Mouse (Mus musculus) cerebellum, adult 2 months (tissue): ENCODE measurements around the gene Ocel1.

Source experiments
- CTCF ChIP-seq: fragments of 200-500 bp; IDR thresholded peaks from 2 replicates; pipeline ENCODE4 v1.5.1; 2011; ENCODE audit warnings: low read depth, mild to moderate bottlenecking, control low read depth, low read length, moderate library complexity, borderline replicate concordance; ENCODE audit not compliant: insufficient read depth
- POLR2A ChIP-seq: fragments of 200-500 bp; IDR thresholded peaks from 2 replicates; pipeline ENCODE4 v1.6.1; 2011; ENCODE audit warnings: low read length, control low read depth, borderline replicate concordance; ENCODE audit not compliant: insufficient read depth

DNA sequence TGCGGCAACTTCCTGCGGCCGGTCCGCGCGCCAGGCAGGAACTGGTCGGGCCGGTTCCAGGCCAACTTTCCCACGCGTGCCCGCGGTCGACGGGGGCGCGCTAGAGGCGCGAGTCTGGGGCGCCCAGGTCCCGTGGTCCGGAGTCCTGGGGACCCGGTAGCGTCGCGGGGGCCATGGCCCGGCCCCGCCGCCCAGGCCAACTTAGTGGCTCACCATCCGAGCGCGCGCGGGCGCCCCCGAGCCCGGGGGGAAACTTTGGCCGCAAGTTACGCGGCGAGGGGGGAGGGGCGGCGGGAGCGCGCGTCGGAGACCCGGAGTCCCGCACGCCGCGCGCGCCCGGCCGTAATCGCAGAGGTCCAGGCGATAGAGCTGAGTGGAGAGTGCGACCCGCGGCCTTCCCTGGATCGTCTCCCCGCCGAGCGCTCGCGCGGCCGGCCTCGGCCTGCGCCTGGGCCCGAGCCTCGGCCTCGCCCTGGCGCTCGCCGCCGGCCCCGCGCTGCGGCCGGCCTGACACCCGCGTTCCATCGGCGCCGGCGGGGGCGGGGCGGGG, 10.4 kb downstream of the Ocel1 start, which contains the start of gene Nr2f6:
- TF ChIP-seq CTCF: no peak
- TF ChIP-seq POLR2A: no peak
